Mouse (Mus musculus): Measurements from ENCODE around the gene Nmb.
"Not testable (repeated sequence)": the region's sequence is repeated elsewhere in the genome, so short reads cannot be mapped to it uniquely, and the experiment has no call there.

The Nmb gene

DNA sequence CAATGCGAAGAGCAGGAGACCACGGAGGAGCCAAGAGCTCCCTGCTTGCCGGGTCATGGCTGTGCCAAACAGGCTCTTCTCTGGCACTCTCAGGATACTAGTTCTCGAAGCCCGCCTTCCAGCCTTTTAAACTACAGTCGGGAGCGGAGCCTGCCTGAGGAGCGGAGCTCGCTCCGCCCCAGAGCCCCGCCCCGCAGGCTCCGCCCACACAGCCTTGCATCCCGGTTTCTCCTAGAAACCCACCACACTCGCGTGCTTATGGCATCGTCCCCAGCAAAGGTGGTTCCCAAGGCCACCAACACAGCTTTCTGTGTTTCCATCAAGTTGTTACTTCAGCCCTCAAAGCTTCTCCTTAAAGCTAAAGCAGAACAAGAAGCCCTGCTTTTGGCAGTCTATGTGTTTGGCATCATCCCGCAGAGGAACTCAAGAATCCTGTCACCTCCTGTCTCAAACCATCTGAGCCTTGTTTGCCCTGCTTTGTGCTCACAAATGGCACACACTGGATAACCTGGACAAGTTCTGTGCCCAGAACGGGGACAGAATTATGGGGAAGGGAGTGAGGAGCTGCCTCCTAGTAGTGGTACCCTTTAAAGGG lies at the start of gene Nmb:
Gene Nmb (minus strand): TSS at position 156 of the 595 bp plus-strand sequence.
- DNase-seq = peak; percentile 52 to 61

DNA sequence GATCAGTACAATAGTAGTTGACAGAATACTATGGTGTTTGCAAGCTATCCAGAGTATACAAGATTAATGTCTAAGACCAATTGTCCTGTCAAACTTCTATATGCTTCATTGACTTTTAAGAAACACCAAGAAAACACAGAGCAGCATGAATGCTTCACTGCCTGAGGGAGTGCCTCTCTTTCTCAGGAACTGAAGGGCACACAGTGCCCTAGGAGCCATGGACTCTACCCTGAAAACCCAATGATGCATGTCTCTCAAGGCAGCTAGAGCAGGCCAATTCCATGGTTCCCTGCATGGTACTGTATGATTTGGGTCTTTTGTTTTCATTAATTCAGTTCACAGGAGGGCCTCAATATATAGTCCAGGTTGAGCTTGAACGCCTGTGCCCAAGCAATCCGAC lies 49.4 kb upstream of the Nmb start:
- no peak for DNase-seq

DNA sequence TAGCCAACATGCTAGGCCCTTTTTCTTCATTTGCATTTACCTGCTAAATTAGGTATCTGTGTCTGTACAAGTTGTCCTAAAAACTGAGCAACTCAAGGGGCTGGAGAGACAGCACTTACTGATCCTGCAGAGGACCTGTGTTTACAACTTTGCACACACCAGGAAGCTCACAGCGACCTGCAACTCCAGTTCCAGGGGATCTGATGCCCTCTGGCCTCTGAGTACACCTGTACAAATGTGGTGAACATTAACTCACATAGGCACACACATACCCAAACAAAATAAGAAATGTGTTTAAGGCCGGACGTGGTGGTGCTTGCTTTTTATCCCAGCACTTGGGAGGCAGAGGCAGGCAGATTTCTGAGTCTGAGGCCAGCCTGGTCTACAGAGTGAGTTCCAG lies 47.3 kb upstream of the Nmb start:
- no peak for DNase-seq

DNA sequence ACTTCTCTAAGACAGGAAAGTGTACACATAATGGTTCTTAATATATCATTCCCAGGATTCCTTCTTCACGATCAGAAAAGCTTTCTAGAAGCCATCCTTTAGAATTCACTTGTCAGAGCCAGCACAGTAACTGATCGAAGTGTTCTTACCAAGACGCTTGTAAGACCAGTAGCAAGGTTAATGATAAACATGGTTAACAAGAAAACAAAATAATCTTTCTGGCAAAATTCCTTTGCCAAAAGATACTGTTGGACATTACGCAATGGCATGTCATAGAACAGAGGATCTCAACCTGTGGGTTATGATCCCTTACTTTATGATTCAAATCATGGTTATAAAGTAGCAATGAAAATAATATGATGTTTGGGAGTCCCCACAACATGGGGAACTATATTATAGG lies 46.6 kb upstream of the Nmb start:
- no peak for DNase-seq

DNA sequence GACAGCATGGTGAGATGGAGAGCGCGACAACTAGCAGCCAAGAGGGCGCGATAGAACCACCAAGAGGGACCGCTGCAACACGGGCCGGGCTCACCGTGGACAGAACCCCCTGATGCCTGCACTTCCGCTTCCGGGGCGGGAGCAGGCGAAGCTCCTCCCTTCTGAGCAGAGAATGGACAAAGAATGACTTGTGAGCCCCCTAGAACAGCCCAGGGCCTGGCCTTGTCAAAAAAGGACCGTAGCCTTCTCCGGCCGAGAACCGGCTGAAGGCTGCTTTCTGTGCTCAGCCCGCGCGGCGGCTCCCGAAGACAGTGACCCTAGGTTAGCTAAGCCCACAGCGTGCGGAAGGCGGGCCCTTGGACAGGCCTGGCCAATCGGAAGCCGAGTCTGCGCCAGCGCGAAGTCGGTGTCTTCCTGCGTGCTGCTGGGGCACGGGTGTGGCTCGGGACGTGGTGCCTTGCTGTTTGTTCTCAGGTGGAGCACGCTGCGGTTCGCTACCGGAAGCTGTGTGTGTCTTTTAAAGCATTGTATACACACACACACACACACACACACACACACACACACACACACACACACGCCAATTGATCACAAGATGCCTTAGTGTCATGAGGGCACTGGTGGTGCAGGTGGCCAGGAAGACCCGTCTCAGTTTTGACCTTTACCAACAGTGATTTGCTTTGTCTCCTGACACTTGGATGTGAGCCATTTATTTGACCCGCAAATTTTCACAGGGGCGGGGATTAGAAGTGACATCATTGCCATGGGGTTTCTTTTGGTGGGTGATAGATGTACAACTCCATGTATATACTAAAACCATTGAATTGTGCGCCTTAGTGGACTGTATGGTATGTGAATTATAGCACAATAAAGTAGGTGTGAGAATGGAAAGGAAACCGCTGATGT lies 42.8 kb upstream of the Nmb start, which contains the start of gene Sec11a:
Gene Sec11a (minus strand): TSS at position 336 of the 906 bp plus-strand sequence.
- DNase-seq = peak; percentile 95 to 97

DNA sequence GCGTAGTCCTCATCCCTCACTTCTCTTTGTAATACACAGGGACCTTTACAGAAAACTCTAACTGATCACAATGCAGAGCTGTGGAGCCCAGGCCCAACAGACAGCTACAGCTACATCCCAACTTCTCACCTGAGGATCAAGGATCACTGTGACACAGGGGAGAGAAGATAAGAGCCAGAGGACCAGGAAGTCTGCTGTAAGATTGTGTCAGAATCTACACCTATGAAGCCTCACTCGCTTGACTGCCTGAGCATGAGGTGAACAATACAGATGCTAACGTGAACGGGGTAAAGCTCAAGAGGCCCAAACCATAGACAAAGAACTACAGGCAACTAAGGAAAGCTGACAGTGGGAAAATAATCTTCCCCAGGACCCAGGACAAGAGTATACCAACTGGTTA lies 34.9 kb upstream of the Nmb start:
- DNase-seq = no peak

DNA sequence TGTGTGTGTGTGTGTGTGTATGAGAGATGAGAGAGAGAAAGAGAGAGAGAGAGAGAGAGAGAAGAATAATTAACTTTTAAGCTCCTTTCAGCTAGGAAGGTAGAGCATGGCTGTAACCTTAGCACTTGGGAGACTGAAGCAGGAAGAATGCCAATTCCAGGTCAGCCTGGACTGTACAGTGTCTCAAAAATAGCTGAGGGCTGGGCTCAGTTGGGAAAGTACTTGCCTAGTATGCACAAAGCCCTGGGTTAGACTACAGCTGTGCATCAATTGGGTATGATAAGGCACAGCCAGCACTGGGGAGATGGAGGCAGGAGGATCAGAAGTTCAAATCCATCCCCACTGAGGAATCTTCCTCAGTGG lies 32.4 kb upstream of the Nmb start:
- DNase-seq = not testable (repeated sequence)

DNA sequence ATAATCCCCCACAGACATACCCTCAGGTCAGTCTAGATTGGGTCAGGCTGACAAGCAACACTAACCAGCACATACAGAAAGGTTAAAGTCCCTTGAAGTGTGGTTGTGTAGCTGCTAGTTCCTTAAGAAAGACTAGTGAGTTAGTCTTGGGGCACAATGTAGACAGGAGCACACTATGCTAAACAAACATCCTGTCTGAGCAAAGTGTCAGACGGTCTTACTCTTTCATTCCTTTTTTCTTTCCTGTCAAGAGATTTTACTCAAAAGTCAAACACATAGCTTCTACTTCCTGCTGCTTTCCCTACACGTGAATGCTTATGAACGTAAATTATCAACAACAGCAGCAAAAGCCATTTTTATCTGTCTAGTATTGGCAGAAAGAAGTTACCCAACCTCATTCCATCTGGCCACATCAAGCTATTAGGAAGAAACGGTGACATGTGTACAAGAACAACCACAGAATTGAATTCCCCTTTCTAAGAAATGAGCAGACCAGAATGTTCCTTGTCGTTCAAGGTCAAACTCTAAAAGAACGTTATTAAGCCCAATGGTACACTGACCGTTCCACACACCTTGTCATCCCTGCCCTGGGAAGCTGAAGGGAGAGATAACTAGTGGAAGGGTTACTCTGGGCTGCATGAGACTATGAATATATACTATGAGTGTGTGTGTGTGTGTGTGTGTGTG lies 31.9 kb upstream of the Nmb start:
- not testable (repeated sequence) for DNase-seq

DNA sequence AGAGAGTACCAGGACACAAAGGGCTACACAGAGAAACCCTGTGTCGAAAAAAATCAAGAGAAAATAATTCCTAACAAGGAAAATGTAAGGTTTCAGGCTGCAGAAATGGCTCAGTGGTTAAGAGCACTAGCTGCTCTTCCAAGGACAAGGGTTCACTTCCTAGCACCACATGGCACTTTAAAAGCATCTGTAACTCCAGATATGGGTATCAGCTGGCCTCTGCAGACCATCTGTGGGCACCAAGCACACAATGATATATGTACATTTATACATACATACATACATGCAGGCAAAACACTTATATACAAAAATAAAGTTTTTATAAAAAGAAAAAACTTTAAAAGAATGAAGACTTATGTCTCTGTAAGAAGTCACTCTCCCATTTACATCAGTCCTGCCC lies 31.0 kb upstream of the Nmb start:
- DNase-seq = no peak

DNA sequence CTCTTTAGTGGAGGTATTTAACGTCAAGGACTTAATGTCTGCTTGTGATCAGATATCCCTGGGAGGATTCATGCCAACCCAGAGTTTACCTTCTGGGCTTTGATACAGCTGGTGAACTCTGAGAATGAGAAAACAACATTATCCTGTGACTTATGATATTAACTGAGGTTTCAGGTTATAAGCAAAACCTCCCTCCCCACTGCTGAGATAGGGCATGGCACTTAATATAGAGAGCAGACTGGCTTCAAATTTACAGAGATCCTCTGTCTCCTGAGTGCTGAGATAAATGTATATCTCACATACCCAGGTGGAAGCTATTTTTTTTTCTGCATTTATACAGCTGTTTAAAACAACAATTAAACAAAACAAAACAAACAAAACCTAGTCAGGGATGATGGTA lies 27.9 kb upstream of the Nmb start:
- no peak for DNase-seq

DNA sequence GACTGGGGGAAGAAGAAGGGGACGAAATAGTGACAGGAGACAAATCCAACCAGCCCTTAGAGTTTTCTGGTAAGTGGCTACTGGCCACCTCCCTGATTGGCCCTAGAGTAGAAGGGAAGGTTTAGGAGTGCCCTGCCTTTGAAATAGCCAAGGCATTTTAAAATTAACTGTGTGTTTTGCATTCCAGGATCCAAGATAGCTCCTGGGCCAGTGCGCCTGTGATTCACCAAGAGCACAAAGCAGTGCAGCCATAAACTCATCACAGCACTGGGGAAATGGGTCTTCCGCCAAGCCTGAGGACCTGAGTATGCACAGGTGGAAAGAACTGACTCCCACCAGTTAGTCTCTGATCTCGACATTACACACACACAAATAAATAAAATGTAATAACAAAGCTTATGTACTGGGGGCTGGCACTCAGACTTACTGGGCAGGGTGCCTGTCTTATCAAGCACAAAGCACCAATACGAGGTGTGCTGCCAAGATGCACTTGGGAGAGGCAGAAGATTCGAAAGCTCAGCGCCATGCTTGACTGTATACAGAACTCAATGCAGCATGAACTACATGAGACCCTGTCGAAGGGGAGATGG lies 26.8 kb upstream of the Nmb start:
- DNase-seq = no peak

DNA sequence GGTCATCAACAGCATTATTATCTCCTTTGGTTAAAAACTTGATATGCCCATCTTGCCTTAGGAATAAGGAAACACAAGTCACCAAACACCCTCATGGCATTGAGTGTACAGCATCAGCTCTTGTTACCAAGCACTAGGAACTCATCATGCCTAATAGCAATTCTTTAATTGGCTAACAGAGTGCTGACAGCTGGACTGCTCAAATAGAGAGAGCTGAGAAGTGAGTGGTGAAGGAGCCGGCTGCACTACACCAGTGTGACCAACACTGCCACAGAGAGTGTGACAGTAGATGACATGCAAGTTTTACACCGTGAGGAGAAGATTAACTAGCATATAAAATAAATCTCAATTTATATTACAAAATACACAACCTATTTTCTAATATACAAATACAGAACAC lies 18.3 kb upstream of the Nmb start:
- no peak for DNase-seq

DNA sequence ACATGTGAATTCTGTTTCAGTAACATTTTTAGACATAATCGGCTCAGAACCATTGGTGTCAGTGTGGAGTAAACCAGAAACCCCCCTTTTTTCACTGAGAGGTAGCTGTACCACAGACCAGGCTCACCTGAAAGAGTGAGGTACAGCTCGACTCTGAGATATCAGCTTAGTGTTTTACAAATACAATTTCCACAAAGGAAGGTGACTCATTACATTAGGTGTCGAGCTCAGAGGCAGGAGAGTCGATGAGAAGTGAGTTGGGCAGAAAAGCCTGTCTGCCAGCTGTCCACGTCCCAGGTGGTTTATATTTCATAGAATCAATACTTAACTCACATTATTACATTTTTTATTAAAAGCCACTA lies 14.8 kb upstream of the Nmb start:
- no peak for DNase-seq

DNA sequence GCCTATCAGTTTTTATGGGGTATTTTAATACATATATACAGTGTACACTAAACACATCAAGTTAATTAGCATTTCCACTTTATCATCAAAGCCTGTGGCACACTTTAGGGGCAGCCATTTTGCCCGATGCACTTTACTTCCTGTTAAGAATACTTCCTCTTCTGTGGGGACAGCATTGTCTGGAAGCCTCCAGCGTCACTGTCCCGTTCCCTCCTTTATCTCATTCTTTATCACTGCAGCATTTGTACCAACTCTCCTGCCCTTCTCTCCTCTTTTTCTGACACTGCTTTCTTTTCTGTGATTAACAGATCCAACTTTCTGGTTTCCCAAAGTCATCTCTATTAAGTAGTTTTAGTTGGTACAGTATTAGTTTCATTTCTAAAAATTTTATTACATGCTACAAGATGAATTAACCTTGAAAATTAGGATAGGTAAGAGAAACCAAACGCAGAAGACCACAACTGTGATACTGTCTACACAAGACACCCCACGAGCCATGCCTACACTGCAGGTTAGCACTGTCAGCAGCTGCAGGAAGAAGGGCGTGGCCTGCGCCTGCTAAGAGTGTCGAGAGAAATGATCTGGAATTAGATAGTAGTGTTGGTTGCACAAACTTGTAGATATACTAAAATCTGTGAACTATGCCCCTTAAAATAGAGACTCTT lies 14.2 kb upstream of the Nmb start:
- no peak for DNase-seq

DNA sequence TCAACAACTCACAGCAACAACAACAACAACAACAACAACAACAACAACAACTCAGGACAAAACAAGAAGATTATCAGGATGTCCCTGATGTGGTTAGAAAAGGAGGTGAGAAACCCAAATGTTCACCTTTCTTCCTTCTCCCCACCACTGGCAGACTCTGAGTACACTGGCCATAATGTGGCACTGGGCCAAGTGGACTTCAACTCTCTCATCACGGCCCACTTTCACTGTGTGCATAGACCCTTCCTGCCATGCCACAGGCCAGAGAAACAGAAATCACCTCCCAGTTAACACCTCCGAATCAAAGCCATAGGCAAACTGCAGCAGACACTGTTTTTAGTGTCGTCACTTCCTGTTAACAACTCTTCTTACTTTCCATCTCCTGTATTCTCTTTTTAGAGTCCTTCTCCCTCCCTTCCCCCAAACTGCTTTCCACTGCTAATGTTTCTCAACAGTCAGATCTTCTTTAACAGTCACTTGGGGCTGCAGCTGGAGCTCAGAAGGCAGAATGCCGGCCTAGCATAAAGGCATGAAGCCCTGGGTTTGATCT lies 13.1 kb upstream of the Nmb start:
- no peak for DNase-seq

DNA sequence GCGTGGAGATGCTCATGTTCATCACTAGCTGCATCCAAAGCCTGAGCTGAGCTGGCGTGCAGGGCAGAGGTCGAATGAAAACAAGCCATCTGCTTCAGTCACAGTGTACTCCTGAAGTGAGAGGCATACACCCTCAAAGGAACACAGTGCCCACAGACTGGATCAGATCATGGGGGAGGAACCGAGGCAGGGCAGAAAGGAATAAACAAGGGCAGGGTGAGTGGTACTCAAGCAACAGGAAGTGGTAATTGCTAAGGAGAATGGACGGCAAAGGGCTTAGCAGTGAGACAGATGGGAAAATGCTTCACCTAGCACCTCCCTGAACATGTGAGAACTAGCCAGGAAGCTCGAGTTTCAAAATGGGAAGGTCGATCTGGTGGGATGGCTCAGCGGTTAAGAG lies 7.6 kb upstream of the Nmb start:
- DNase-seq = no peak

DNA sequence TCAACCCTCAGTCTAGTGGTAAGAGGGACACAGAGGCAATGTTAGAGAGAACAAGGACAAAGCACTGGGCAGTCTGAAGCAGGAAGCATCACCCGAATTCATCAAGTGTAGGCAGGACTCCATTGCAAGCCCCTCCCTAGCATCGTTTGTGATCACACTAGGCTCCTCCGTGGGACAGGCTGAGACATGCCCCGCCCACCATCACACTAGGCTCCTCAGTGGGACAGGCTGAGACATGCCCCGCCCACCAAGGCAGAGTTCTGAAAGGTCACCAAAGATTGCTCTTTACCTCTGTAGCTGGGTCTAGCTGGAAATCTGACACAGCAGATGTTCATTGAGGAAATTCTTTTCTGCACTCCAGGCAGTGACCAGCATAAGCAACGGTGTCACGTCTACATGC lies 6.2 kb upstream of the Nmb start:
- no peak for DNase-seq

DNA sequence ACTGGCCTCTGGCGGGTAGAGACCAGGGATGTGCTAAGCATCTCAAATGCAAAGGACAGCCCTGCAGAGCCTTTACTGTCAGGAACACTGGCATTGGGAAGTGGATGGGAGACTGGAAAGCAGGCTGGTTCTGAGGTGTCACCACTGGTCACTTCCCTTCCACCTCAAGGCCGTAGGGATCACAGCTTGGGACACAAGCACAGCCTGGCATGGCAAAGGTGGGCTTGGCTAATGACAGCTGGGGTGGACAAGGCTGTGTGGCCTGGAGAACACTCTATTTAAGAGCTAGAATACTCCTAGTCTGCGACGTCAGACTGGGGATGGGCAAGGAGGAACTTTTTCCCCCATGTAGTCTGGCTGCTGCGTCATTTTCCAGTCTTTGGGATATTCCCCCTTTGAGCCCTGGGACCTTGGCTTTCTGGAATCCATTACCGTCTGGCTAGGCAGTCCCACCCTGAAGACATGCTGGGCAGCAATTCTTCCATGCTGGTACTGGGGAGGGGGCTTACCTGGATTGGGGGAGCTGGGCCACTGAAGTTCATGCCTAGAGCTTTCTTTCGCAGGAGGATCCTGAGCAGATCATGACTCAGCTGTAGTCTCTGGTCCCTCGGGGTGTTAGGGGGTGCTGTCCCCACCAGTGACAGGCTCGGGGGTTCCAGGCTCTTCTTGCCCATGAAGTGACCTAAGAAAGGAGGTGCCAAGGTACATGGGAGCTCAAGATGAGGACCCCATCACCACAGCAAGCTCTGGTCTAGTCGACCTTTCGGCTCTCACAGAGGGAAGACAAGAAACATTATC lies 1.1 kb downstream of the Nmb start:
- no peak for DNase-seq

DNA sequence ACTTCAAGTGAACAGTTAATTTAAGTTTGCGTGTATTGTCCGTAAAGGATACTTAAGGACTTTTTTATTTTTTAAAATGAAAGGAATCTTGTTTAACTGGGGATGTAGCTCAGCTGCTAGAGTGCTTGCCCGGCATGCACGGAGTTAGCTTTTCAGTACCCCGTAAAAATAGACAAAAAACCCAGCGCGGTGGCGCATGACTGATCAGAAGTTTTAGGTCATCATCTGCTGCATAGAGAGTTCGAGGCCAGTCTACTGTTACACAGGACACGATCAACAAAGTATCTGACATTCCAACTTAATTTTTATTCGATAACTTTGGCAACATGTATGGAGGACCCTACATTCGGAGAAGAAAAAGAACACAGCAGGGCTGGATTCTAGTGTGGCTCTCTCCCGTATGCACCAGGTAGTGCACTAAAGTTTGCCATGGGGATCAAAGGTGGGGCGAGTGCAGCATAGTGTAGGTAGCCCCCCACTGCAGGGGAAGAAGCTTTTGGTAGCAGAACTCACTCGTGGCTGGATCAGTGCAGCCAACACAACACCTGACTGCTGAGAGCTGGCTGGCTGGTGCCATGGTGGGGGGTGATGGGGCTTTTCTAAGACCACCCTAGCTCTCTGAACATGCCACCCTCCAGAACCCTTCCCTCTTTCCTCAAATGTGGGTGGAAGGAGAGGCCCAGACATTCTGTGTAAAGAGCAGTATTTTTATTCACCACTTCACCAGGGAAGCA lies 3.2 kb downstream of the Nmb start:
- DNase-seq = no peak

DNA sequence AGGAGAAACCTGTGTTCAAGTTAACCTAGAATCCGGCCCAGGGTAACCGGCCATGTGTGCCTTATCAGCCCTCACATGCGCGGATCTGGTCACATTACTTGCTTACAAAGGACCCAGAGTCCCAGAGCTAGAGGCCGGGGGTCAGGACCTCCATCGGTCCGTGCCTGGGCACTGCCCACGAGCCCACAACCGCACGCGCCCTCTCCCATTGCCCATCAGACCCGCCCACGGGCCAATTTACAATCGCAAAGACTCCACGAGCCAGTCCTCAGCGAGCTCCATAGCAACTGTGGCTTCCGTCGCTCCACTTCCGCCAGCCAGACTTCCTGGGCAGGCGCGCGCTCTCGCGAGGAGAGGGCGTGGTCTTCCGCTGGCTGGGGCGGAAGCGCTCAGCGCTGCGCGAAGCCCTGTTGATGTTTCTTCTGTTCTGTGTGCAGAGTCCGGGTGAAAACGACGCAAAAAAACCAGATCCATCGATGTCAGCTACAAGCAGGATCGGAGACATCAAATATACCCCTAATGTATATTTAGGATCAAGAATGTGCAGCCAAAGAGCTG lies 3.9 kb downstream of the Nmb start, which contains the start of gene Wdr73:
Gene Wdr73 (minus strand): TSS at position 326 of the 558 bp plus-strand sequence.
- DNase-seq = peak; percentile 81 to 86

DNA sequence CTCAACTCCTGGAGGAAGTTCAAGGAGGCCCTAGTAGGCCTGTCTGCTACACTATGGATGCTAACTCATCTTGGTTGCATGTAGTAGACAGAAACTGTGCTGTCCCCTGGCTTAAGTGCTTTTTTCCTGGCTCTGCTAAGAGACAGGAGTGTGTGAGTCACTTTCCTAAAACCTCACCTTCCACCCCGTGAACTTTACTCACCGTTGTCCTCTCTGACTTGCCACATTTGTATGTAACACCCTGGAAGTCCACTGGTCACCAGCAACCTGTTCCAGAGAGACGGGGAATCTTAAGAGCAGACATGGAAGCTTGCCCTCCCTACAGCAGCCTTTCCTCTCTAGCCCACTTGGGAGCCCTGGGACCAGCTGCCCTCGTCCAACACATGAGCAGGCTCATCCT lies 7.2 kb downstream of the Nmb start:
- DNase-seq = no peak

All from cerebellum, postnatal 36 days (tissue).